Mouse (Mus musculus) heart, adult 2 months (tissue): ENCODE data around the gene Olfr1061. TPM values are rescaled to one million over a fixed set of nuclear protein-coding genes. Genes with fewer than 3 reads are reported as not detected.
"Not testable (repeated sequence)": the region's sequence is repeated elsewhere in the genome, so short reads cannot be mapped to it uniquely, and the experiment has no call there.

Experiments
- DNase-seq, 2 experiments: peaks; one replicate each; pipeline ENCODE4 v3.0.0; 2021
- H3K27ac ChIP-seq: fragments of 200-600 bp; 2 replicates; pipeline ENCODE4 v1.8.1; 2022
- H3K27me3 ChIP-seq: fragments of 200-500 bp; 2 replicates; pipeline ENCODE4 v1.6.1; 2012; ENCODE audit warnings: mild to moderate bottlenecking, low read length, inconsistent platforms, mixed read lengths; ENCODE audit not compliant: control insufficient read depth, insufficient read depth
- H3K36me3 ChIP-seq: fragments of 200-500 bp; 2 replicates; pipeline ENCODE4 v1.6.1; 2012; ENCODE audit warnings: low read length, inconsistent platforms; ENCODE audit not compliant: control insufficient read depth, insufficient read depth
- H3K4me1 ChIP-seq: fragments of 200-500 bp; 2 replicates; pipeline ENCODE4 v1.6.1; 2011; ENCODE audit warnings: low read length; ENCODE audit not compliant: control insufficient read depth, insufficient read depth
- H3K4me3 ChIP-seq: fragments of 200-600 bp; 2 replicates; pipeline ENCODE4 v1.8.1; 2022
- H3K79me2 ChIP-seq: fragments of 200-500 bp; replicated peaks from 2 replicates; pipeline ENCODE4 v1.6.1; 2012; ENCODE audit warnings: mild to moderate bottlenecking, inconsistent platforms, low read length, moderate library complexity, mixed read lengths; ENCODE audit not compliant: control insufficient read depth, insufficient read depth
- H3K9ac ChIP-seq: fragments of 200-500 bp; 2 replicates; pipeline ENCODE4 v1.6.1; 2012; ENCODE audit warnings: low read depth, mild to moderate bottlenecking, control low read depth, inconsistent platforms, low read length, mixed read lengths
- CTCF ChIP-seq: fragments of 200-600 bp; IDR thresholded peaks from 2 replicates; pipeline ENCODE4 v1.8.1; 2022; ENCODE audit warnings: antibody characterized with exemption, mild to moderate bottlenecking, moderate library complexity
- EP300 ChIP-seq: fragments of 200-500 bp; IDR thresholded peaks from 2 replicates; pipeline ENCODE4 v1.6.1; 2011; ENCODE audit warnings: low read depth, low read length, control low read depth; ENCODE audit not compliant: insufficient read depth
- POLR2A ChIP-seq: fragments of 200-500 bp; IDR thresholded peaks from 2 replicates; pipeline ENCODE4 v1.6.1; 2011; ENCODE audit warnings: mild to moderate bottlenecking, low read depth, low read length, control low read depth; ENCODE audit not compliant: insufficient read depth
- WGBS: fragments of 180-500 bp; shearing (Covaris S2); methylation state at CpG from one replicate; pipeline ENCODE4 v1.1.7; 2018; 5-methylcytosine and 5-hydroxymethylcytosine counted together
- intact Hi-C: fragments of 180-260 bp; cut with DNase I; formaldehyde crosslinking; loops from one replicate; pipeline ENCODE4 v1.15.1; 2025
- long read RNA-seq: library from polyadenylated mRNA; stranded (forward); transcript quantifications from one replicate; pipeline ENCODE4 v2.0.0, GENCODE M21; 2021
- polyA plus RNA-seq: library from polyadenylated mRNA; depleted of rRNA; stranded (reverse); fragments of >200 nt; gene quantifications from 2 replicates; pipeline ENCODE4 v1.2.3, GENCODE M21; 2012; rRNA removed
- total RNA-seq, 2 experiments: library from RNA; stranded (reverse); gene quantifications; 2 replicates each; pipeline ENCODE4 v1.2.3; 2021

The Olfr1061 gene
- total RNA-seq = not detected
- not detected in 2 replicates for polyA plus RNA-seq
- long read RNA-seq = 0 reads

DNA sequence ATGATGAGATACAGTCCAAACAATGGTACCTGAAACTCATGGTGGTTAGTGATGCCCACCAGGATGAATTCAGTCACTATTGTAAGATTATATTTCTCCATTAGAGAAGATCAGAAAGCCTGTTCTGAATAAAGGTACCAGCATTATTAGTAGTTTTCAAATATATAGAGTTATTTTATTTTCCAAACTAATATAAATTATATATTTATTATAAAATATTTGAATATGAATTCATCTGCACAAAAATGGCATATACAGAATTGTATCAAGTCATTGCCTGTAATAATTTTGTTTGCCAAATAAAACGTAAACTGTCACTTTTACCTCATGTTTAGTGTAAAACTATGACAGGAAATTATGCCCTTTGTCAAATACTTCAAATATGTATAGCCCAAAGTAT is at the start of gene Olfr1061:
Gene Olfr1061 (minus strand): TSS at position 101 of the 400 bp plus-strand sequence.
- no peaks in the 10 kb centered on the region for H3K79me2 ChIP-seq
- H3K4me1 ChIP-seq = no peaks in the 10 kb centered on the region
- H3K36me3 ChIP-seq = no peaks in the 10 kb centered on the region
- no peak within 1 kb of the TSS for H3K9ac ChIP-seq
- H3K27ac ChIP-seq = no peak within 1 kb of the TSS
- no peak within 1 kb of the TSS for H3K4me3 ChIP-seq
- no peak for TF ChIP-seq CTCF
- TF ChIP-seq EP300 = no peak
- TF ChIP-seq POLR2A = no peak
- no peaks in the 10 kb centered on the region for H3K27me3 ChIP-seq
- no peak for DNase-seq
- intact Hi-C loops = no loop called here
- 45% methylated on average over 1 of the region's 1 CpGs for WGBS

DNA sequence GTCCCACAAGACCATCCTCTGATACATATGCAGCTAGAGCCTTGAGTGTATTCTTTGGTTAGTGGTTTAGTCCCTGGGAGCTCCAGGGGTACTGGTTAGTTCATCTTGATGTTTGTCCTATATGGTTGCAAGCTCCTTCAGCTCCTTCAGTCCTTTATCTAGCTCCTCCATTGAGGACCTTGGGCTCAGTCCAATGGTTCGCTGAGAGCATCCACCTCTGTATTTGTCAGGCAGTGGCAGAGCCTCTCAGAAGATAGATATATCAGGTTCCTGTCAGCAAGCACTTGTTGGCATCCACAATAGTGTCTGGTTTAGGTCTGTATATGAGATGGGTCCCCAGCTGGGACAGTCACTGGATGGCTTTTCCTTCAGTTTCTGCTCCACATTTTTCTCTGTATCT is 46.6 kb upstream of the Olfr1061 start:
- Histone ChIP-seq H3K27me3 (no peaks in the 10 kb centered on the region), H3K9ac (no peak overlapping the region), H3K4me3 (no peak overlapping the region), H3K27ac (no peak overlapping the region), H3K79me2 (no peaks in the 10 kb centered on the region), H3K36me3 (no peaks in the 10 kb centered on the region), H3K4me1 (no peaks in the 10 kb centered on the region)
- 55% methylated on average over 1 of the region's 1 CpGs for WGBS
- DNase-seq = no peak
- TF ChIP-seq EP300 (no peak), CTCF (no peak), POLR2A (no peak)
- intact Hi-C loops = loop anchor here (5.0 kb wide), 1 partner anchor 1338 kb away; no protein-coding TSS in a partner anchor

DNA sequence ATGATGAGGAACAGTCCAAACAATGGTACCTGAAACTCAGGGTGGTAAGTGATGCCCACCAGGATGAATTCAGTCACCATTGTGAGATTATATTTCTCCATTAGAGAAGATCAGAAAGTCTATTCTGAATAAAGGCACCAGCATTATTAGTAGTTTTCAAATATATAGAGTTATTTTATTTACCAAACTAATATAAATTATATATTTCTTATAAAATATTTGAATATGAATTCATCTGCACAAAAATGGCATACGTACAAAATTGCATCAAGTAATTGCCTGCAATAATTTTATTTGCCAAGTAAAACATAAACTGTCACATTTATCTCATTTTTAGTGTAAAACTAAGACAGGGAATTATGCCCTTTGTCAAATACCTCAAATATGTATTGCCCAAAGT is 42.3 kb upstream of the Olfr1061 start, which contains the start of gene Olfr1066:
Gene Olfr1066 (minus strand): TSS at position 101 of the 400 bp plus-strand sequence.
- no peak within 1 kb of the TSS for H3K9ac ChIP-seq
- TF ChIP-seq POLR2A (no peak), CTCF (no peak), EP300 (no peak)
- intact Hi-C loops = no loop called here
- no peaks in the 10 kb centered on the region for H3K27me3 ChIP-seq
- DNase-seq = no peak
- no peaks in the 10 kb centered on the region for H3K36me3 ChIP-seq
- H3K4me3 ChIP-seq = no peak within 1 kb of the TSS
- no peak within 1 kb of the TSS for H3K27ac ChIP-seq
- no peaks in the 10 kb centered on the region for H3K4me1 ChIP-seq
- H3K79me2 ChIP-seq = no peaks in the 10 kb centered on the region
- 76% methylated on average over 1 of the region's 1 CpGs for WGBS

DNA sequence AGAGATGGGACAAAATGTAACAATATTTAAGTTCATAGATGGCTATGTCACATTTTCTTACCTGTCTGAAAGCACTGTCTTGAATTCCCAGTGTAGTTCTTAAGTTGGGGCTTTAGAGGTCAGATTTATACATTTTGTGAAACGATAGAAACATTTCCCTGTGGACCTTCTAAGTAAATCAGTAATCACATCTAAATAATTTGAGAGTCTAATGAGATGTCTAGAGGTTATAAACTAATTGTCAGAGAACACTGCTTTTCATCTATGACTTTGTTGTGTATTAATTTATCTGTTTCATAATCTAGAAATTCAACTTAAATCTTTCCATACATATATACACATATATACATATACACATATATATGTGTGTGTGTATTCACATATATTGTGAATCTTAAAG is 36.6 kb upstream of the Olfr1061 start, which contains the start of gene Olfr1065:
Gene Olfr1065 (minus strand): TSS at position 101 of the 400 bp plus-strand sequence.
- H3K4me1 ChIP-seq, H3K79me2 ChIP-seq, H3K9ac ChIP-seq, H3K27me3 ChIP-seq, intact Hi-C loops, H3K36me3 ChIP-seq, H3K4me3 ChIP-seq, DNase-seq, H3K27ac ChIP-seq: not testable (repeated sequence)
- 33% methylated on average over 1 of the region's 1 CpGs for WGBS

DNA sequence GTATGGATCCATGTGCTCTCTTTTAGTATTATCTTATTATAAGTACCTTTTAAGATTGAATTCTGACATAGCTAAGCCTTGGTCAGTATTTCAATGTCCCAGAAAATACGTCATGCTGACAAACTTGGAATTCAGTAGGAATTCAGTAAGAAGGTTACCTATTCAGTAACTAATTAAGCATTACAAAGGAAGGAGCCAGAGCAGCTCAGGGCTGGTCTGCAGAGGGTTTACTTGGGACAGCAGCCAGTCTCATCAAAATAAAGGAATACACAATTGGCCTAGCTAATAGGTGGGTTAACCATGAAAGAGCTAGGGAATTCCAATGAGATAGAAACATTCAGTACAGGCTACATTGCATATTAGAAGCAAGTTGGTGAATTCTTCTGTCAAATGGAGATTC is 28.3 kb upstream of the Olfr1061 start:
- intact Hi-C loops, H3K9ac ChIP-seq, DNase-seq, H3K4me3 ChIP-seq, H3K79me2 ChIP-seq, H3K36me3 ChIP-seq, H3K27me3 ChIP-seq, H3K4me1 ChIP-seq, H3K27ac ChIP-seq: not testable (repeated sequence)
- WGBS = 69% methylated on average over 1 of the region's 1 CpGs

DNA sequence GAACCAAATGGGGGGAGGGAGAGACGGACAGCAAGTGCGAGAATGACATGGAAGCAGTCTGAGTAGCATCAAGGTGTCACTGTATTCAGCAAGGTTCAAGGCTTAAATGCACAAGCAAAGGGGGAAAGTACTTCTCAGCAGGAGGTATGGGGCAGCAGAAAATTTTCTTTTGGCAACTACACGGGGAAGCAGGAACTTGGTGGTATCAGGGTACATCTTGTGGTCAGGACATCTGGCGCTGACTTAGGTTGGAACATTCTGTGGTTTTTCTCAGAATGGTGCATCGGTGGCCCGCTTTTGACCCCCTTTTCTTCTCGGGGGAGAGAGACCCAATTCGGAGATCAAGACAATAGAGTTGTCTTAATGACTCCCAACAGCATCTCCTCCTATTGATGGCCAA is 14.7 kb upstream of the Olfr1061 start:
- H3K36me3 ChIP-seq, H3K79me2 ChIP-seq, H3K4me1 ChIP-seq, intact Hi-C loops, DNase-seq, H3K27ac ChIP-seq, H3K4me3 ChIP-seq, H3K27me3 ChIP-seq, H3K9ac ChIP-seq: not testable (repeated sequence)
- WGBS = 77% methylated on average over 8 of the region's 8 CpGs

DNA sequence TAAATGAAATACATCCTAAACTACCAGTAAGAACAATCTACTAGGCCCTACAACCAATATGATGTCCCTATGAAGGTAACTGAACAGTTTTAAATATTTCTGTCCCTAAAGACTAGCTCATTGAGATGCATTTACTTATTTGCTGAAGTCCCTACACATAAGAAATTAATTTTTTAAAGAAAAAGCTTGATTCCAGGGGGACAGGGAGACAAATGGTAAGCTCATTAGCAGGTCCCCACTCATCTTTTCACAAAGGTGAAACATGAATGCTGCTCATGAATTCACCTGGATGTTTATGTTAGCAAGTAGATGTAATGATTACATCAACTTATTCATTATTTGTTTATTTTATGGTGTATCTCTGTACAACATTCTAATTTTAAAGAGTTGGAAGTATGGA is 12.8 kb upstream of the Olfr1061 start, which contains the start of gene Olfr1062:
Gene Olfr1062 (minus strand): TSS at position 101 of the 400 bp plus-strand sequence.
- H3K9ac ChIP-seq, H3K36me3 ChIP-seq, H3K4me1 ChIP-seq, H3K4me3 ChIP-seq, H3K27ac ChIP-seq, H3K27me3 ChIP-seq, H3K79me2 ChIP-seq, DNase-seq, intact Hi-C loops: not testable (repeated sequence)
